Mouse (Mus musculus) embryonic facial prominence, embryonic 15.5 days (tissue): ENCODE measurements around the gene Zfp61. TPM values are rescaled to one million over a fixed set of nuclear protein-coding genes. Genes with fewer than 3 reads are reported as not detected.

Experiments used
- ATAC-seq: fragments of 200-750 bp; cut with Nextera tagmentation; 2 replicates; pipeline ENCODE4 v1.8.0; 2017; ENCODE audit warnings: low read depth, moderate TSS enrichment; ENCODE audit not compliant: insufficient number of reproducible peaks, low FRiP score, low TSS enrichment
- H3K27ac ChIP-seq: fragments of 300-500 bp; sonication (generic); replicated peaks from 2 replicates; pipeline ENCODE4 v1.5.1; 2015; ENCODE audit warnings: mild to moderate bottlenecking, inconsistent platforms
- H3K27me3 ChIP-seq: fragments of 300-500 bp; sonication (generic); 2 replicates; pipeline ENCODE4 v1.6.1; 2015; ENCODE audit warnings: inconsistent platforms
- H3K36me3 ChIP-seq: fragments of 300-500 bp; sonication (generic); 2 replicates; pipeline ENCODE4 v1.6.1; 2015; ENCODE audit warnings: mild to moderate bottlenecking, inconsistent platforms
- H3K4me1 ChIP-seq: fragments of 300-500 bp; sonication (generic); 2 replicates; pipeline ENCODE4 v1.6.1; 2015; ENCODE audit warnings: inconsistent platforms
- H3K4me2 ChIP-seq: fragments of 300-500 bp; sonication (generic); replicated peaks from 2 replicates; pipeline ENCODE4 v1.6.1; 2015; ENCODE audit warnings: mild to moderate bottlenecking, inconsistent platforms
- H3K4me3 ChIP-seq: fragments of 300-500 bp; sonication (generic); replicated peaks from 2 replicates; pipeline ENCODE4 v1.5.1; 2015; ENCODE audit warnings: mild to moderate bottlenecking, inconsistent platforms
- H3K9ac ChIP-seq: fragments of 300-500 bp; sonication (generic); 2 replicates; pipeline ENCODE4 v1.6.1; 2015; ENCODE audit warnings: inconsistent platforms
- H3K9me3 ChIP-seq: fragments of 300-500 bp; sonication (generic); replicated peaks from 2 replicates; pipeline ENCODE4 v1.6.1; 2016; ENCODE audit warnings: inconsistent platforms
- WGBS: fragments of 180-500 bp; shearing (Covaris S2); methylation state at CpG from one replicate; pipeline ENCODE4 v1.1.7; 2015; 5-methylcytosine and 5-hydroxymethylcytosine counted together
- polyA plus RNA-seq: library from polyadenylated mRNA; unstranded; fragments of >200 nt; fragmentation: Nextera tagmentation; extraction: Ambion mirVana; gene quantifications from 2 replicates; pipeline ENCODE4 v1.2.1, GENCODE M21; 2015

Zfp61 gene
- polyA plus RNA-seq, 1 experiment from 2014 or later = 41.6 TPM

- WGBS = 68% methylated on average over 6 of the region's 6 CpGs
- ATAC-seq = no peak
These were observed 24.2 kb upstream of the Zfp61 start for GRCm38 (mm10) chr7:24325197-24325596.

GRCm38 (mm10) chr7:24322593-24322992 lies 21.6 kb upstream of the Zfp61 start:
- no peaks in the 10 kb centered on the region for H3K27me3 ChIP-seq
- ATAC-seq = no peak
- 70% methylated on average over 4 of the region's 4 CpGs for WGBS
- no peak overlapping the region for H3K4me2 ChIP-seq
- 0 out of 2 replicates have a peak, but pooled peaks cover 10% of the 10 kb centered on the region for H3K9me3 ChIP-seq
- no peak overlapping the region for H3K4me3 ChIP-seq
- H3K36me3 ChIP-seq = no peaks in the 10 kb centered on the region
- H3K27ac ChIP-seq = no peak overlapping the region
- H3K4me1 ChIP-seq = 0 out of 2 replicates have a peak, but pooled peaks cover 5% of the 10 kb centered on the region
- H3K9ac ChIP-seq = no peak overlapping the region

More at GRCm38 (mm10) chr7:24325197-24325596, 24.2 kb upstream of the Zfp61 start:
- Histone ChIP-seq H3K9ac (no peak overlapping the region), H3K36me3 (no peaks in the 10 kb centered on the region), H3K9me3 (0 out of 2 replicates have a peak, but pooled peaks cover 10% of the 10 kb centered on the region), H3K27ac (no peak overlapping the region), H3K4me3 (no peak overlapping the region; the same call in 1 of the 2 replicates), H3K4me1 (0 out of 2 replicates have a peak, but pooled peaks cover 5% of the 10 kb centered on the region), H3K27me3 (no peaks in the 10 kb centered on the region), H3K4me2 (peak overlapping the region; percentile 55)

DNA sequence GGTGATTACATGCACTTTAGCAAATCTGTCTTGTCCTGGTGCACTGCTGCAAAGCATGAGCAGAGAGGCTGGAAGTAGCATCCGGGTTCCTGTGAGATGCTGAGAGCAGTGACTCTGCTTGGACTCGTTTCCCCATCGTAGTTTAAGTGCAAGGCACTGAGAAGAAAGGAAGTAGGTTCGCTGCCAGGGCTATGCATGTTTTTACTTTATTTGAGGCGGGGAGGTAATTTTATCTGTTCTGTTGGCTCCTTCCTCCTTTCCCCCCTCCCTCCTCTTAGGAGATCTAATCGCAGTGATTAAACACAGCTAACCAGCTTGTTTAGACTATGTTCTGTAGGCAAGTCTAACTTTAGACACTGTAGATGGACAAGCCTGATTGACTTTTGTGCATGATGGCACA lies 17.9 kb upstream of the Zfp61 start:
- H3K27me3 ChIP-seq = no peaks in the 10 kb centered on the region
- 0 out of 2 replicates have a peak, but pooled peaks cover 2% of the 10 kb centered on the region for H3K9me3 ChIP-seq
- H3K27ac ChIP-seq = no peak overlapping the region
- 22% methylated on average over 6 of the region's 6 CpGs for WGBS
- peaks cover 10% of the 10 kb centered on the region; the same call in 1 of the 2 replicates for H3K4me1 ChIP-seq
- H3K36me3 ChIP-seq = no peaks in the 10 kb centered on the region
- no peak overlapping the region for H3K9ac ChIP-seq
- no peak overlapping the region for H3K4me2 ChIP-seq
- H3K4me3 ChIP-seq = no peak overlapping the region
- no peak for ATAC-seq

GRCm38 (mm10) chr7:24316567-24317092 lies 15.6 kb upstream of the Zfp61 start, which contains the start of gene Zfp94:
Zfp94 (minus strand) TSS chr7:24316666.
- Histone ChIP-seq H3K9me3 (no peaks in the 10 kb centered on the region), H3K27ac (peak within 1 kb of the TSS; percentile 88), H3K4me1 (peaks cover 10% of the 10 kb centered on the region; the same call in 1 of the 2 replicates), H3K9ac (peak within 1 kb of the TSS; percentile 69), H3K4me3 (peak within 1 kb of the TSS; percentile 64), H3K36me3 (peaks cover 10% of the 10 kb centered on the region), H3K4me2 (peak within 1 kb of the TSS; percentile 76), H3K27me3 (no peaks in the 10 kb centered on the region)
- WGBS = under 1% methylated on average over 33 of the region's 33 CpGs
- ATAC-seq = peak; percentile 91

GRCm38 (mm10) chr7:24315726-24316566 lies 14.9 kb upstream of the Zfp61 start:
- no peaks in the 10 kb centered on the region for H3K27me3 ChIP-seq
- H3K4me3 ChIP-seq = peak overlapping the region; percentile 64
- H3K4me1 ChIP-seq = peaks cover 10% of the 10 kb centered on the region; the same call in 1 of the 2 replicates
- 25% methylated on average over 29 of the region's 29 CpGs for WGBS
- ATAC-seq = no peak; the same call in 1 of the 2 replicates
- peak overlapping the region; percentile 69 for H3K9ac ChIP-seq
- peak overlapping the region; percentile 76 for H3K4me2 ChIP-seq
- H3K36me3 ChIP-seq = peaks cover 17% of the 10 kb centered on the region
- H3K9me3 ChIP-seq = no peaks in the 10 kb centered on the region
- H3K27ac ChIP-seq = peak overlapping the region; percentile 88

DNA sequence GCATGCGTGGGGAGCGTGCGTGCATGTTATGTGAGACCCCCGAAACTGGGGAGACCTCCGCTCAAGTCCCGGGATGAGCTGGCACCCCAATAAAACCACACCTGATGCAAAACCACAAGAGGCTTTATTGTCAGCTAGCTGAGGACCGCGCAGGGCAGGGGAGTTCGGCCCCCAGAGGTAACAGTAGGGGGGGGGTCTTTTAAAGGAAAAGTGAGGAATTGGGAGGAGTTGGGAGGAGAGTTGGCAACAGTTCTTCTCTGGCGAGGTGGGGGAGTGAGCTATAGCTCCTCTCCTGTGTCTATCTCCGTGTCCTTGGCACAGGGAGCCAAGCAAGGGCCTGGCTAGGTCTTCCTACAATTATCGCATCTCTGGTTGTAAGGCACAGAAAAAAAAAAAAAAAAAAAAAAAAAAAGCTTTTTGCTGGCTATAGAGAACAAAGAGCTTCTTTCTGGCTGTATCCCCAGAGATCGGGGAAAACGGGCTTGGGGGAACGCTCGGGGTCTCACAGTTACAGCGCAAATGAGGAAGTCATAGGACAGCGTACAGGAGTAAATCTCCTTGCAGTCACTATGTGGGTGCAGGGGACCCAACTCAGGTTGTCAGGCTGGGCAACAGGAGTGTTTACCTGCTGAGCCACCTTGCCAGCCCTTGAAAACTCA lies 1.1 kb downstream of the Zfp61 start:
- ATAC-seq = 0 out of 2 replicates have a peak, but pooled peaks have one; percentile 17
- H3K4me2 ChIP-seq = peak overlapping the region; percentile 81
- peaks cover 17% of the 10 kb centered on the region for H3K4me1 ChIP-seq
- peak overlapping the region; percentile 75 for H3K4me3 ChIP-seq
- H3K36me3 ChIP-seq = peaks cover 46% of the 10 kb centered on the region
- no peaks in the 10 kb centered on the region for H3K27me3 ChIP-seq
- H3K9me3 ChIP-seq = no peaks in the 10 kb centered on the region
- peak overlapping the region; percentile 45 for H3K9ac ChIP-seq
- under 1% methylated on average over 18 of the region's 18 CpGs for WGBS
- H3K27ac ChIP-seq = peak overlapping the region; percentile 95

DNA sequence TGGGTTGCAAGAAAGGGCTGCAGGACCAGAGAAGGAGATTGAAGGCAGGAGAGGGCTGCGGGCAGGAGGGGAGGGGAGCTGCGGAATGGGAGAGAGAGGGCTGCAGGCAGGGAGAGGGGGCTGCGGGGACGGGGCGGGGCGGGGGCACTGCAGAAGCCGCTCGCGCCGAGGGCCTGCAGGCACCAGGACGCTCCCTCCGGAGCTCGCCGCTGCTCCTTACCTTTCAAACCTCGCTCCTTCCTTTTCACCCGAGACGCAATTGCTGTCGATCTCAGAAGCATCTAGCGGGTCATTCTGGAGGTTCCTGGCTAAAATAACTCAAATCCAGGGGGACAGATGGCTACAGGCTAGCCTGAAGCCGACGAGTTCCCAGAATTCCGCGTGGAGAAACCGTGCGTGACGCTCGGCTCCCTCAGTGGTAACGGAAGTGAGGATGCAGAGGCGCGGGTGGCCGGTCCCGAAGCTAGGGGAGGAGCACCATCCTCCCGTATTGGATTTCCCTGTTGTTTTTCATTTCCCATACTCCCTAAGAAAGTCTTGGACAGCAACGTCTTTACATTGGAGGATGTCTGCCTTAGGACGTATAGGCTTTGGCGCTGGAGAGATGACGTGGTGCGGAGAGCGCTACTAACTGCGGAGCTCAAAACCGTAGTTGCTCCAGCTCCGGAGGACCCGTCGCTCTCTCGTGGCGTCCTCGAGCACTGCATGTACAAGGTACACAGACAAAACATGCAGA lies 1.9 kb downstream of the Zfp61 start:
- Histone ChIP-seq H3K9ac (peak overlapping the region; percentile 54), H3K9me3 (no peaks in the 10 kb centered on the region), H3K27me3 (no peaks in the 10 kb centered on the region), H3K4me2 (peak overlapping the region; percentile 81), H3K36me3 (peaks cover 54% of the 10 kb centered on the region), H3K27ac (peak overlapping the region; percentile 95), H3K4me1 (peaks cover 17% of the 10 kb centered on the region), H3K4me3 (peak overlapping the region; percentile 75)
- ATAC-seq = peak; percentile 89
- WGBS = 0% methylated on average over 37 of the region's 47 CpGs

GRCm38 (mm10) chr7:24298635-24298972 lies 2.4 kb downstream of the Zfp61 start:
- WGBS = under 1% methylated on average over 12 of the region's 12 CpGs
- no peak for ATAC-seq
- peak overlapping the region; percentile 54 for H3K9ac ChIP-seq
- H3K4me2 ChIP-seq = peak overlapping the region; percentile 81
- H3K9me3 ChIP-seq = no peaks in the 10 kb centered on the region
- peak overlapping the region; percentile 75 for H3K4me3 ChIP-seq
- H3K27me3 ChIP-seq = no peaks in the 10 kb centered on the region
- peaks cover 59% of the 10 kb centered on the region for H3K36me3 ChIP-seq
- peak overlapping the region; percentile 95 for H3K27ac ChIP-seq
- peaks cover 17% of the 10 kb centered on the region for H3K4me1 ChIP-seq

GRCm38 (mm10) chr7:24297361-24298095 lies 3.5 kb downstream of the Zfp61 start:
- 93% methylated on average over 15 of the region's 15 CpGs for WGBS
- Histone ChIP-seq H3K27me3 (no peaks in the 10 kb centered on the region), H3K4me2 (peak overlapping the region; percentile 81), H3K4me3 (no peak overlapping the region), H3K9me3 (no peaks in the 10 kb centered on the region), H3K27ac (no peak overlapping the region), H3K4me1 (peaks cover 17% of the 10 kb centered on the region), H3K9ac (no peak overlapping the region), H3K36me3 (peaks cover 59% of the 10 kb centered on the region)
- ATAC-seq = no peak

DNA sequence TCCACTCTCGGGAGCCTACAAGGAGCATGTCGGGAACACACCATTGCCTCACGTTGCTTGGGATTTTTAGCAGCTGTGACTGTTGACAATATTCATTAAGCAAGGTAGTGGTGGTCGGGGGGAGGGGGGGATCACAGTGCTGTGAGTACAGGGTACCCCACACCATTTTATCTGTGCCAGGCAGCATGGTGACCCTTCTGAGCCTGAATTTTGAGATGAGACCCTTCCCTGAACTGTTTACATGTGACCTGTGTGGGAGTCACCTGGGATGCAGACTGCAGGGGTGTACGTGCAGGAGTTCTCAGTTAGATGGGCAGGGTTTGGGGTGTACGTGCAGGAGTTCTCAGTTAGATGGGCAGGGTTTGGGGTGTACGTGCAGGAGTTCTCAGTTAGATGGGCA lies 4.6 kb downstream of the Zfp61 start:
- Histone ChIP-seq H3K36me3 (peaks cover 62% of the 10 kb centered on the region), H3K27ac (no peak overlapping the region), H3K9ac (no peak overlapping the region), H3K4me2 (no peak overlapping the region), H3K27me3 (no peaks in the 10 kb centered on the region), H3K4me1 (peaks cover 17% of the 10 kb centered on the region), H3K9me3 (no peaks in the 10 kb centered on the region), H3K4me3 (no peak overlapping the region)
- 95% methylated on average over 7 of the region's 7 CpGs for WGBS
- ATAC-seq = no peak
